Mouse (Mus musculus) kidney, postnatal 4 days (tissue): ENCODE data around the gene Ccna2.
"Not testable (repeated sequence)": the region's sequence is repeated elsewhere in the genome, so short reads cannot be mapped to it uniquely, and the experiment has no call there.

Experiments
- DNase-seq, 2 experiments: peaks; one replicate each; pipeline ENCODE4 v3.0.0; 2021; ENCODE audit warnings: mixed read lengths in 2 of 2

Ccna2 gene

DNA sequence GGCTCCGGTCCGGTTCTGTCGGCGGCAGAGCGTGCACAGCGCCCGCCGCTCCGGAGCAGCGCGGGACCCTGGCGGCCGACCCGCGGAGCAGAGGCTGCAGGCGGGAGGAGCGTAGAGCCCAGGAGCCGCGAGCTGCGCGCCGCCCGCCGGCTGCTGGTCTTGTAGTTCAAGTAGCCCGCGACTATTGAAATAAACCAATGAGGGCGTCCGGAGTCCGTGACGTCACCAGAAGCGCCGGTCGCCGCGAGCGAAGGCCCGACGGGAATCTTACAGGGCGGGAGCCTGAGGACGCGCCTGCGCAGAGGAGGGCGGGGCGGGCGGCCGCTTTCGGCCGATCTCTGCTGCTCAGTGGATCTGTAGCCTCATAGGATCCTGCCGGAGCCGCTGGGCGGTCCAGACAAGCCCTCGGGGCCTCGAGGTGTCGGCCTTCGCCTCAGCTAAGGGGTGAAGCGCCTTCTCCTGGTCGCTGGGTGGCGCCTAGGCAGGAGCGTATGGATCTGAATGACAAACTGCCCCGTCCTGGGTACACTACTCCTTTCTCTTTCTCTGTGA is at the start of gene Ccna2:
Gene Ccna2, minus strand, starts transcription at position 324 of the 552 bp plus-strand sequence.
- peak; percentile 99 for DNase-seq

DNA sequence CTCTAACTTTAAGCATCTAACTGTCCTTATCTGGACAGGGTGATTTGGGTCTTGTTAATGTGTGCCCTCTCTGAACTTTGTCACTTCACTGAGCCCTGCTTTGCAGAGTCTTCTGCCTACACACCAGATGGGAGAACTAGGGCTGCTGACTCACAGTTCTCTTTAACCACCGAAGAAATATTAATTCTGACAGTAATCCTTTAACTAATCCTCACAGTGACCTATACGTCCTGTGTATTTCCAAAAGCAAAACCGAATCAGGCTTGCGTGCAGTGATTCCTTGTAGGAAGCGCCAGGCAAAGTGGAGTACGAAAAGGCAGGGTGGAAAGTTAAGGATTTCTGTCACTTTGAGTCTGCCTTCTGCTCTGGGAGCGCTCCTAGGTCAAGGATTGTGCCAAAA is 46.2 kb upstream of the Ccna2 start:
- no peak for DNase-seq

- peak; percentile 11 to 15 for DNase-seq
These were observed 41.9 kb upstream of the Ccna2 start for GRCm38 (mm10) chr3:36613908-36614255.

- peak; percentile 97 to 98 for DNase-seq
These were observed 41.4 kb upstream of the Ccna2 start, which contains the start of gene Bbs7 for GRCm38 (mm10) chr3:36613202-36613907. Gene Bbs7 (minus strand): TSS chr3:36613477.

DNA sequence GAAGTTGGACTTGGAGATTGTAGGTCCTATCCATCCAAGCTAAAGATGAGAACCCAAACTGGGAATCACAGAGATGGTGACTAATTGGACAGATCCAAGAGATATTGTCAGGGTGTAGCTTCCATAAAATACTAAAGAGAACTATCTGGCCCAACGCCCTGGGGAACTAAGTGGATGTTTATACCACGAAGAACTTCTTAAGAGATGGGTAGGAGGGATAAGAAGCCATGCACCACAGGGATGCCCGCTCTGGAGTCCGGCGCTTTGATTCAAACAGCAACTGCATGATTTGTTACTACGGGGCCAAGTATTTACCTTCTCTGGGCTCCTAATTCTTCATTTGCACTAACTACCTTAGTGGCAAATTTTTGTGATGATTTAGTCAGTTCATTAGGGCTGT is 40.7 kb upstream of the Ccna2 start:
- DNase-seq: no peak

DNA sequence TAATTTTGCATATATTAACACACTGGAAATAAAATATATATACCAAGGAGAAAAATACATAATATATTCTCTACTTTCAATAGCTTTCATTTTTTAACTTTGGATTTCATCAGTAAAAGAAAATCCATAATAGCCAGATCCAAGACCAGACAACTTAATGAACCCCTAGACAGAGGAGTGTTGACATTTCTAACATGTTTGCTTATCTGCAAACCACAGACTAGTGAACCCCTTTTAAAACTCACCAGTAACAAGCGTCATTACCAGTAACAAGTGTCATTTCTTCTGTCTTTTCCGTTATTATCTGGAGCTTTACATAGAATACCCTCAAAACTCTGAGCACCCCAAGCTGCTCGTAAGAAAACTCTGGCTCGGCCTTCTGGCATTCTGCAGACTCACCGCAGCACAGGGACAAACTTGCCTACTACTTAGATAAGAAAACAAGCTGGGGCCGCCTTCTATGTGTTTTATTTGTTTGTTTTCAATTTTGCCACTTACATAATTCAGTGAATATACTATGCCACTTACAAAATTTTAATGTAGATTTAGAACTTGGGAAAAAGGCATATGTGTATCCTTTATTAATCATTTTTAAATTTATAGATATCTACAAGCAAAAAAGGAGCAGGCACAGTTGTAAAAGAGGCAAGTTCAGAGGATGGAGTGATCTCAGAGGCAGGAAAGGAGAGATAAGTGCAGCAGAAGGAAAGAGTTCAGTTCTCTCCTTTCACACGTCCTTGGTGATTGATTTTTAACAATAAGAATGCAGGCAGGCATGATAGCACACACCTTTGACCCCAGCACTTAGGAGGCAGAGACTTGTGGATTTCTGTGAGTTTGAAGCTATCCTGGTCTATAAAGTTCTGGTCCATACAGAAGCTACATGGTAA is 34.2 kb upstream of the Ccna2 start:
- DNase-seq: no peak

- not testable (repeated sequence) for DNase-seq
These were observed 27.8 kb upstream of the Ccna2 start for GRCm38 (mm10) chr3:36599773-36600172.

DNA sequence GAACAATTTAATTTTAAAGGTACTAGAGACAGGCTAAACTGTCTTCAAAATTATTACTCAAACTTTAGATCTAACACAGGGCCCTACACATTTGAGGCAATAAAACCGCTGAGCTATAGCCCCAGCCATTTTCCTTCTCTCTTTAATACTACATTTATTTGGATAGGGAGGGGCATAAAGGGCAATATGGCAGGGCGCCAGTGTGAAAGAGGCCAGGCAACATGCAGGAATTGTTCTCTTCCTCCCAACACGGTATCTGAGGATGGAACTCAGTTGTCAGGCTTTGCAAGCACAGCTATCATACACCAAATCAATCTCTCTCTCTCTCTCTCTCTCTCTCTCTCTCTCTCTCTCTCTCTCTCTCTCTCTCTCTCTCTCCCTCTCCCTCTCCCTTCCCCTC is 26.9 kb upstream of the Ccna2 start:
- DNase-seq: no peak

GRCm38 (mm10) chr3:36571361-36571826 is 556 bp downstream of the Ccna2 start:
- DNase-seq: no peak

- DNase-seq: no peak
These were observed 2.1 kb downstream of the Ccna2 start for GRCm38 (mm10) chr3:36569836-36570235.

DNA sequence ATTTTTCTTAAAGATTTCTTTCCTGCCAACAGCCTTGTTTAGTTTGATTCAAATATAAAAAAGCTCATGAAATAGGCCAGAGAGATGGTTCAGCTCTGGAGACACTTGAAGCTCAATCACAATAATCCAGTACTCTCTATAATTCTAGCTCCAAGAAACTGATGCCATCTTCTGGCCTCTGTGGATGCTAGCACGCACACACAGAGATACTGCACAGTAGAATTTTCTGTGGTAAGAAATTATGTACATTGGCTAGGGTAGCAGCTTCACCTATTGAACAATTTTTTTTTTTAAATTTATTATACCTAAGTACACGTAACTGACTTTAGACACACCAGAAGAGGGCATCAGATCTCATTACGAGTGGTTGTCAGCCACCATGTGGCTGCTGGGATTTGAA is 8.3 kb downstream of the Ccna2 start:
- no peak for DNase-seq

GRCm38 (mm10) chr3:36559606-36560005 is 12.3 kb downstream of the Ccna2 start:
- no peak for DNase-seq

GRCm38 (mm10) chr3:36557601-36558000 is 14.3 kb downstream of the Ccna2 start:
- DNase-seq: no peak

DNA sequence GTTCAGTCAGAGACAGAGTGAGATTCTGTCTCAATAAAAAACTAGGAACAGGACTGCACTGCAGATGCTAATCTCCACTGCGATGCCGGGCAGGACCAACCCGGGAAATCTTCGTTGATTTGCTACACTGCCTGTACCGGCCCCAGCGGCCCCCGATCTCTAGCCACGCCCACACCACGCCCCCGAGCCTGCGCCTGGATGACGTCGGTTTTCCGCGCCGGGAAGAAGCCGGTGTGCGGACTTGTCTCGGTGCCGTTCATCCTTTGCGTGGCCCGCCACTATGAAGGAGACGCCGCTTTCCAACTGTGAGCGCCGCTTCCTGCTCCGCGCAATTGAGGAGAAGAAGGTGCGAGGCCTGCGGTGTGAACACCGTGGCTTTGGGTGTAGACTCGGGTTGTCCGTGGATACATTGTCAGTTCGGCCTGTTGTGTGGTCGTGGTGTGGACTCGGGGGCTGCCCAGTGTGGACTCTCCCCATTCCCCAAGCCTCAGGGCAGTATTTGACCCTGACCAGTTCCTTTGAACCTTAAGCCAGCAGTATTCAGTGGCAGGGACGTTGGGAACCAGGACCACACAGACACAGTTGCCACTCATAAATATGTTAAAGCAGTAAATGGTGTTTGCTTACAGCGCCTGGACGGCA is 19.4 kb downstream of the Ccna2 start, which contains the start of gene Exosc9:
Gene Exosc9, plus strand, starts transcription at position 201 of the 642 bp plus-strand sequence.
- DNase-seq: peak; percentile 96 to 97

- no peak for DNase-seq
These were observed 20.0 kb downstream of the Ccna2 start for GRCm38 (mm10) chr3:36551851-36552384.

DNA sequence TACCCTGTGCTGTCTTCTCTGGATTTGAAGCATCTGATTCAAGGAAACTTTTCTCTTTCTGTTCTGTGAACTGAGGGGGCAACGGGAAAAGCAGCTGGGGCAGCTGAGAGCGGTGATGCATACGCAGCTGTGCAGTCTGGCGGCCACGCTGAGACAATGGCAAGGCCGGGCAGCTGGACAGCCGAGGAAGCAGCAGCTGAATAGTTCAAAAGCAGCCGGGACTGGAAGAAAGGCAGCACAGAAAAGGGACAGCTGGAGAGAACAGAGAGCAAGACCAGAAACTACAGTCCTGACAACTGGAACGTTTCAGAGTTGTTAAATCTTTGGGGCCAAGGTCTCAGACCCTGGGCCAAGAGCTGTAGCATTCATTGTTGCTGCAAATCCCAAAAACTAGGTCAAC is 20.6 kb downstream of the Ccna2 start:
- peak; percentile 49 to 61 for DNase-seq

- DNase-seq: no peak
These were observed 27.0 kb downstream of the Ccna2 start for GRCm38 (mm10) chr3:36544961-36545360.

GRCm38 (mm10) chr3:36541399-36541798 is 30.6 kb downstream of the Ccna2 start:
- no peak for DNase-seq

DNA sequence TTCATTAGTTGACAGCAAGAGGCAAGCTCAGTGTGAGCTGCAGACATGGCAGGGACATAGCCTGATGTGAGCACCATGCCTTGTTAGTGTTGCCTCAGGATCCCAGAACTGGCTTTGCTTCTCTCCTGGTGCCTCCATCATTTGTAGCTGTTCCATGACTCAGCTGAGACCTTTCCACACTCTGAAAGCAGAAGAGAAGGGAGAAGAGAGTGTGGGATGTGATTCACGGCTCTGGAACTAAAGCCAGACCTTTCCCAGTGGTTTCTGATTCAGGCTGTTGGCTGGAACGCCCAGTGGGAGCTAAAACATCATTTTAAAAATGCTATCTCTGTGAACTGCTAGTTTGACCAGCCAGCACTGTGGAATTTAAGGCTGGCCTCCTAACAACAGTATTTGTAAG is 31.2 kb downstream of the Ccna2 start:
- DNase-seq: no peak

GRCm38 (mm10) chr3:36537701-36538470 is 34.1 kb downstream of the Ccna2 start:
- DNase-seq: no peak

- DNase-seq: no peak
These were observed 35.9 kb downstream of the Ccna2 start for GRCm38 (mm10) chr3:36536041-36536440.

GRCm38 (mm10) chr3:36533201-36533672 is 38.7 kb downstream of the Ccna2 start:
- DNase-seq: peak in 1 of 2 experiments; percentile 13
